Mouse (Mus musculus) cortical plate, adult 2 months (tissue): ENCODE results near the gene Zfp229. TPM values are rescaled to one million over a fixed set of nuclear protein-coding genes. Genes with fewer than 3 reads are reported as not detected.
A peak's percentile ranks its signal among the peaks of the same experiment; 100 is the strongest.
"Not testable (repeated sequence)": the region's sequence is repeated elsewhere in the genome, so short reads cannot be mapped to it uniquely, and the experiment has no call there.

Source experiments
- H3K27ac ChIP-seq: fragments of 200-500 bp; 2 replicates; pipeline ENCODE4 v1.5.1; 2012; ENCODE audit warnings: low read length, control low read depth, inconsistent platforms; ENCODE audit not compliant: insufficient read depth
- H3K4me1 ChIP-seq: fragments of 200-500 bp; 2 replicates; pipeline ENCODE4 v1.6.1; 2011; ENCODE audit warnings: low read length; ENCODE audit not compliant: control insufficient read depth, insufficient read depth
- H3K4me3 ChIP-seq: fragments of 200-500 bp; 2 replicates; pipeline ENCODE4 v1.5.1; 2011; ENCODE audit warnings: mild to moderate bottlenecking, low read length, control low read depth; ENCODE audit not compliant: insufficient read depth
- CTCF ChIP-seq: fragments of 200-500 bp; IDR thresholded peaks from 2 replicates; pipeline ENCODE4 v1.5.1; 2011; ENCODE audit warnings: mild to moderate bottlenecking, control low read depth, low read length; ENCODE audit not compliant: insufficient read depth; ENCODE audit errors: extremely low read depth
- POLR2A ChIP-seq: fragments of 200-500 bp; IDR thresholded peaks from 2 replicates; pipeline ENCODE4 v1.6.1; 2011; ENCODE audit warnings: mild to moderate bottlenecking, low read length, control low read depth; ENCODE audit not compliant: insufficient read depth; ENCODE audit errors: extremely low read depth
- polyA plus RNA-seq: library from polyadenylated mRNA; depleted of rRNA; stranded (reverse); fragments of >200 nt; gene quantifications from 2 replicates; pipeline ENCODE4 v1.2.3, GENCODE M21; 2012; rRNA removed

Zfp229 gene
- polyA plus RNA-seq: 1.1 and 1.5 TPM in 2 replicates

DNA sequence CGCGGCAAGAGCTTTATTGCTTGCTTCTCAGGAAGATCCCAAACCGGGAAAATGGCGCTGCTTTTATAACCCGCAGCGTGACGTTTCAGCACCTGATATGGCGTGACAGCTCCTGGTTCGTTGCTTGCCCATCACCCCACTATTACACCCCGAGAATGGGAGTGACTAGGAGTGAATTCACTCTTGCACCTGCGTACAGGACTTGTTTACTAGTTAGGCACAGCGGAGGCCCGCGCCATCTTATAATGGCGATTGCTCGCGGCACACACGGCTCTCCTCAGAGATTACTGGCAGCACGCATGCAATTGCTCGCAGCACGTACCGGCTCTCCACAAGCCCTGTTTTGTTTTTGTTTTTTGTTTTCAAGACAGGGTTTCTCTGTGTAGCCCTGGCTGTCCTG lies at the start of gene Zfp229:
TSS of gene Zfp229 (plus strand) at position 301 of the 400 bp plus-strand sequence.
- not testable (repeated sequence) for H3K4me1 ChIP-seq, H3K27ac ChIP-seq, H3K4me3 ChIP-seq

DNA sequence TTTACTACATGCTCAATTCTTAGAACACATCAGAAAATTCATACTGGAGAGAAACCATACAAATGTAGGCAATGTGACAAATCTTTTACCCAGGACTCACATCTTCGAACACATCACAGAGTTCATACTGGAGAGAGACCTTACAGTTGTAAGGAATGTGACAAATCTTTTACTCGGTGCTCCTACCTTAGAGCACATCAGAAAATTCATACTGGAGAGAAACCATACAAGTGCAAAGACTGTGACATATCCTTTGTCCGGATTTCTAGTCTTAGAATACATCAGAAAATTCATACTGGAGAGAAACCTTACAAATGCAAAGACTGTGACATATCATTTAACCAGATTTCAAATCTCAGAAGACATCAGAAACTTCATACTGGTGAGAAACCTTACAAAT lies 39.0 kb upstream of the Zfp229 start, which contains the start of gene Gm10226:
TSS of gene Gm10226 (plus strand) at position 301 of the 400 bp plus-strand sequence.
- Histone ChIP-seq H3K27ac (no peak within 1 kb of the TSS), H3K4me1 (no peaks in the 10 kb centered on the region), H3K4me3 (no peak within 1 kb of the TSS)
- TF ChIP-seq CTCF (no peak), POLR2A (no peak)

DNA sequence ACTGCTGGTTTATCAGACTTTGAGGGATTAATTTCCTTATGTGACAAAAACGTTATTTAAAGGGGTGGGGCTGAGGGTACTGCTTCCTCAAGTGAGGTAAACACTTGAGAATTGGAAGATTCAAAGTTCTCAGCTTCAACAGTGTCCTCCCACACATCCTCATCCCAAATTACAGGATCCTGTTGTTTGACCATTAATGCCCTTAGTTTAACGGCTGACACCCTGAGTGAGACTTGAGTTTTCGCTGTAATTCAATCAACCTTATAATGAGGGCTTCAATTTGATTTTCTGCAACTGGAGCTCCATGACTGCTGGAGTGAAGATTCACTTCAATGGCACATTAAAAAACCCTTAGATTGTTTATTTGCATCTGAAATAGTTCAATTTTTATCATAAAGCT lies 37.3 kb upstream of the Zfp229 start:
- Histone ChIP-seq H3K27ac (no peak overlapping the region), H3K4me3 (no peak overlapping the region), H3K4me1 (no peaks in the 10 kb centered on the region)
- no peak for TF ChIP-seq CTCF
- no peak for TF ChIP-seq POLR2A

DNA sequence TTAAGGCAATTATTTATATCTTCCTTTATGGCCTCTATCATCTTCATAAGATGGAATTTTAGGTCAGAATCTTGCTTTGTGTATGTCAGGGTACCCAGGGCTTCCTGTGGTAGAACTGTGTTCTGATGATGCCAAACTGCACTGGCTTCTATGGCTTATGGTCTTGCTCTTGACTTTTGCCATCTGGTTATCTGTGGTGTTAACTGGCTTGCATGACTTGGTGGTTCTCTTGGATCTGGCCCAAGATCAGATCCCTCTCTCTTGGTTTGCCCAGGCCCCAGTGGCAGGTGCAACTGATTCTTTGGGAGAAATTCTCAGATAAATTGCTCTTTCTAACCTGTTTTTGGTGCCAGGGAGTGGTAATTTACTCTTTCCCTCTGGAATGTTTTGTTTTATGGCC lies 34.5 kb upstream of the Zfp229 start:
- Histone ChIP-seq H3K4me3 (no peak overlapping the region), H3K27ac (no peak overlapping the region), H3K4me1 (no peaks in the 10 kb centered on the region)
- no peak for TF ChIP-seq POLR2A
- no peak for TF ChIP-seq CTCF

DNA sequence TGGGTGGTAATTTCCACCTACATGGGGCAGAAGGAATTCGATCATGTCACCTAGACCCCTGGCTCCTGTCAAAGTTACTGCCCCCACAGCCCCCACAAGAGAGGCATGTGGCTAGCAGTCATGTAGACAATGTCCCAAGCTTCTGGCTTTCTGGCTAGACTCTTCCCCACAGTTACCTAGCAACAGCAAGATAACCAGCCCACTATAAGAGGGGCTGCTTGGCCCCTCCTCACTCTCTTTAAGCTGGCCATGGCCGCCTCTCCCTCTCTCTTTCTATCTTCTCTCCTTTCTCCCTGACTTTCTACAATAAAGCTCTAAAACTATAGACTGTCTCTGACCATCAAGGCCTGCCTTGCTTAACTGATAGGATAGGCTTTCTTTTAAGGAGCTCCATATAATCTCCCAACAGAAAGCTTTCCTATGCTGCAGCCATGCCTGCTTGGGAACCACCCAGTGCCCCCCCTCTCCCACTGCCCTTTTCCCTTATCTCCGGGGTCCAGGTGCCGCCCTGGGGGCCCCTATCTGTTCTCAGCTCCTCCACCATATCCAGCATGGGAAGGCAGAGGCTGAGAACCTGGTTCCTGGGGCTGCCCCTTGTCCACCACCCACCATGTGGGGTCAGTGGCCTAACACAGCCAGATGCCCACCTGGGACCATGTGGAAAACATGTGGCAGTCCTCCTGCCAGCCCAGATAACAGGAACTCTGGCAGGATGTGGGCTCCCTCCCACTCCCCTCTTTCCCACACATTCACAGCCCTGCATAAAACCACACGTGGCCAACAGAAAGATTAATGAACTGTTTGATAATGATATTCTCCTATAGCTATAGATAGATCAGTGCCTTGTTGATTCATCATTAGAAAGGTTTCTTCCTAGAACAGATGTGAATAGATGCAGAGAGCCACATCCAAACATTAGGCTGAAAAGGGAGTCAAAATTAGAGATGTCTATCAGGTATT lies 28.0 kb upstream of the Zfp229 start:
- TF ChIP-seq CTCF: no peak
- Histone ChIP-seq H3K27ac (no peak overlapping the region), H3K4me3 (no peak overlapping the region), H3K4me1 (no peaks in the 10 kb centered on the region)

DNA sequence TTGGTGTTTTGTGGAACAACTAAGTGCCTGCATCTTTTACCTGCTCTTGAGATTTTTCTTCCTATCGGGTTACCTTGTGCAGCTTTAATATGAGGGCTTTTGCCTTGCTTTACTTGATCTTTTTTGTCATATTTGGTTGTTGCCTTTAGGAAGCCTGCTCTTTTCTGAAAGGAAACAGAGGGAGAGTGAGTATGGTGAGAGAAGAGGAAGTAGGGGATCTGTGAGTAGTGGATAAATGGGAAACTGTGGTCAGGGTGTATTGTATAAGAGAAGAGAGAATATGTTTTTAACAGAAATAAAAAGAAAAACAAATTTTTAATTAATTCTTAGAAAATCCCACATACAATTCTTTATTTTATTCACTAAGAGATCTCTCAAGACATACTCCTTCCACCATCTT lies 27.2 kb upstream of the Zfp229 start:
- TF ChIP-seq CTCF (no peak), POLR2A (no peak)
- Histone ChIP-seq H3K27ac (no peak overlapping the region), H3K4me3 (no peak overlapping the region), H3K4me1 (no peaks in the 10 kb centered on the region)

DNA sequence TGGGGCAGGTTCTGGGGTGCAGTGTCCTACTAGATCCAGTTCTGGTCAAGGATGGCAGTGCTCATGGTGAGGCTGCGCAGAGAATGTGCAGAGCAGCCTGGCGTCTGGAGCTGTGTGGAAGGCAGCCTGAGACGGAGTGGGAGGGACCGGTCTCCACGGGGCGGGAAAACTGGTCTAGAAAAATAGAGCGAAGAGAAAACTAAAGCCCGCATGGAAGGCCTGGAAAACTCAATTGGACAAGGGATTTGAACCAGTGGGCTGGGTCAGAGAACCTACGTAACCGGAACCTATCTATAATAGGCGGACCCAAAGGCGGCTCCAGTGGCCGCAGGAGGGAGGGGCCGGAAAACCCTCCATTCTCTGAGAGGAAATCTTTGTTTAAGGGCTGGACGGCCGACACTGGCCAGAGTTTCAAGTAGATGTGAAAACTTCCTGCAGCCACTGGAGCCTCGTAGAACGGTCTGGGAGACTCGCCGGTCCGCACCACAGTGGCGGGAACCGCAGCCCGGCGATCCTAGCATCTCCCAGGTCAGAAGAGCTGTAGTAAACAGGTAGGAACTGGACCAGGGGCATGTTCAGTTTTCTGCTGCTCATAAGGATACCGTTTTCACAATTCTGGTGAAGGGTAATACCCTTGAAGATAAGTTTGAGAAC lies 23.1 kb upstream of the Zfp229 start, which contains the start of gene Zfp760:
TSS of gene Zfp760 (plus strand) at position 399 of the 654 bp plus-strand sequence.
- peak within 1 kb of the TSS; percentile 38; the same call in 1 of the 2 replicates for H3K27ac ChIP-seq
- peak within 1 kb of the TSS; percentile 55 for H3K4me3 ChIP-seq
- H3K4me1 ChIP-seq: no peaks in the 10 kb centered on the region
- TF ChIP-seq POLR2A (0 out of 2 replicates have a peak, but pooled peaks have one; percentile 38), CTCF (no peak)

DNA sequence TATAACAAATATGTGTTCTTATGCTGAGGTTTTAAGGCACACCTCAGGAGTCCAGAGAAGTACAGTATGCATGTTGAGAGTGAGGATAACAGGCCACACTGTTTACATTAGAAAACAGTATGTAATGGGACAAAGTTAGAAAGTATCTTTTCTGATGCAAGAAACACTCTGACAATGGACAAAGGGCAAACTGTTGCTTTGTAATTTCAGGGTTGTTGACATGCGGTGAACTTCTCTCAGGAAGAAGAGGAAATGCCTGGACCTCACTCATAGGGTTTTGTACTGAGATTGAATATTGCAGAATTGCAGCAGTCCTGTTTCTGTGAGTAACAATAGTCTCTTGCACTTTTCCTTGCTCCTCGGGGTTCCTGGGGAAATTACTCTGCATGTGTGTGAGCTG lies 22.2 kb upstream of the Zfp229 start:
- Histone ChIP-seq H3K4me3 (no peak overlapping the region; the same call in 1 of the 2 replicates), H3K4me1 (no peaks in the 10 kb centered on the region), H3K27ac (no peak overlapping the region)
- TF ChIP-seq CTCF (no peak), POLR2A (no peak)

DNA sequence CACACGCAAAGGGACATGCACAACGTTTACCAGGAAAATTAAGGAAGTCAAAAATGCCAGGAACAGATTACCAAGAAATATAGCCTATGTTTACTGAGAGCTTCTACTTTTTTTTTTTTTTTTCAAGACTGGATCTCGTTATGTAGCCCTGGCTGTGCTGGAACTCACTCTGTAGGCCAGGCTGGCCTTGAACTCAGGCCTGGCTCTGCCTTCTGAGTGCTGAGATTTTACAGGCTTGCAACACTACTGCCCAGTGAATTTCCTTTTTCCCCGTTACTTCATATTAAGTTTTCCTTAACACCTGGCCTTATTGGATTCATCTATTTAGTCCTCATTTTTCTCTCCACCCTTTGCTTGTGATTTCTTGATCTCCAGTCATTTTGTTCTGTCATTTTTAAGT lies 2.5 kb downstream of the Zfp229 start:
- no peaks in the 10 kb centered on the region; the same call in 1 of the 2 replicates for H3K4me1 ChIP-seq
- TF ChIP-seq POLR2A (no peak), CTCF (no peak)
- no peak overlapping the region for H3K27ac ChIP-seq
- peak overlapping the region; percentile 53; the same call in 1 of the 2 replicates for H3K4me3 ChIP-seq
